Mouse (Mus musculus): ENCODE data around the gene Tnc.
A peak's percentile ranks its signal among the peaks of the same experiment; 100 is the strongest.

DNA sequence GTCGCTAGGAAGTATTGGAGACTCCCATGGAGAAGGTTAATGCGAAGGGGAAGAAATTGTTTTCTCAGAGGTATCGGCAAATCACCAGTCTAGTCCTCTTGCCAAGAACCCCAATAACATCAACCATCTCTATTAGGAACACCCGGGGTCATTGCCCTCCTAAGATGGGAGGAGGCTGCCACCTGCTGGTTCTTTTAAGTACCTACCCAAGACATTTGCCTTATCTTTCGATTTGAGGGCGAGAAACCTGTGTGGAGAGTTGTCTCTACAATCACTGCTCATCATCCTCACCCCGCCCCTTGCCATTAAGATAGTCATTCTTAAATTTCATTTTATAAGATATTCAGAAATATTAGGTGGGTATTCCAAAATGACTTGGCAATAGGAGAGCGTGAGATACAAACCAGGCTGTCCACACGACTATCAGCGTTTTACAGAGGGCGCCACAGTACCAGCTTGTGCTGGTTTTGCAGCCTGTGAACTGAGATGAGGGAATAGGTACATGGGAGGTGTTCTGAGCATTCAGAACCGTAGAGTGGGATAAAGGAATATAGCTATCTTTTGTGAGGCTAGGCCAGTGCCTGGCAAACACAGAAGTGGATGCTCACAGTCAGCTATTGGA, 98.6 kb downstream of the Tnc start:
- TF ChIP-seq POLR2A (IDR thresholded peaks at IDR 0.05; ENCODE audit: insufficient read depth, low read depth, low read length) (no peak), CTCF (IDR thresholded peaks at IDR 0.05) (peak; percentile 93), EP300 (IDR thresholded peaks at IDR 0.05; ENCODE audit: insufficient read depth, low read depth, low read length) (0 out of 2 replicates have a peak, but pooled peaks have one; percentile 47)

Data from heart, adult 2 months (tissue).